Mouse (Mus musculus) telencephalon, adult 2 months (tissue): ENCODE data around the gene Cap2.

Experiments used
- DNase-seq: peaks from one replicate; pipeline ENCODE4 v3.0.0-alpha.2; 2011; ENCODE audit warnings: low read depth, low spot score

Cap2 gene

DNA sequence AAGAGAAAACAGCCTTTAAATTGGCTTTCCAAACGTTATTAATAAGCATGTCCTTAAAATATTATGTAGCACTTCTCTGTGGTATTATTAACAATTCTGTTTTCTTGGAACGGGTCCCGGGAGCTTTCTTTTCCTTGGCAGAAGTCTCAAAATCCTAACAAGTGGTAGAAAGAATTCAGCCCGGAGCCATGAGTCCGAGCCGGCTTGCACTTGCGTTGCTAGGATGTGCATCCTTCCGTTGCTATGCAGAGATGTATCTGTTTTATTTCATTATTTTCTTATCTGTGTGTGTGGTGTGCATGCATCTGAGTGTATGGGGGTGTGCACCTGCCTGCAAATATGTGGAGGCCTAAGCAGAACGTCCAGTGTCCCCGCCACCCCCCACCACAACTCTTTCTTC, 126.2 kb downstream of the Cap2 start:
- DNase-seq, result peak; percentile 51

DNA sequence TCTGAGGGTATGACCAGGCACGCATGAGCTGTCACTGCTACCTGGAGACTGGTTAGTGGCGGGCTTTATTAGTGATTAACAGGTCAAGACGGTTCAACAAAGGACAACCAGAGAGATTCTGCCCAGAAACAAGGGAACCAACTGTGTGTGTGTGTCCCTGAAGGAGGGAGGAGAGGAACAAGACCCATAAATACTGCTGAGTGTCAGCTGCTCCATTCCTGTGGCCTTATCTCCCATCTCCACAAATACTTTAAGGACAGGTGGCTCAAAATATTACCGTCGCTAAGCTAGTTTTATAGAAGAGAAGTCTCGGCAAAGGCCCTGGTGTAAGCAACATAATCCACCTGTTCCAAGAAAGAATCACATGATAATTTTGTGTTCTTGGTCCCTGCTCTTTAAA, 127.7 kb downstream of the Cap2 start:
- DNase-seq, result no peak

DNA sequence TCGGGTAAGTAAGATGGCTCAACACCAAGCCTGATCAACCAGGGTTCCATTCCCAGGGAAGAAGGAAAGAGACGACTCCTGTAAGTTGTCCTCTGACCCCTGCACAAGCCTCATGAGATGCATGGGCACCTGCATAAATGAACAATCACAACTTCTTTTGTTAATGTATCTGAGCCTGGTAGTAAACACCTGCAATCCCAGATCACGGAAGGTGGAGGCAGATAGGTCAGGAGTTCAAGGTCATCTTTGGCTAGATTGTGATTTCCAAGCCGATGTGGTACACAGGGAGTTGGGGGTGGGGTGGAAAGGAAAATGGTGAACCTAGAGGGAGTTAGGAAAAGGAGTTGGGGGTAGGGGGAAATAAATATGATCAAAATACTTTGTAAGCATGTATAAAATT, 131.1 kb downstream of the Cap2 start:
- DNase-seq, result no peak

GRCm38 (mm10) chr13:46633320-46634132, 131.9 kb downstream of the Cap2 start:
- no peak for DNase-seq

- no peak for DNase-seq
These were observed 132.5 kb downstream of the Cap2 start for GRCm38 (mm10) chr13:46634133-46634488.

DNA sequence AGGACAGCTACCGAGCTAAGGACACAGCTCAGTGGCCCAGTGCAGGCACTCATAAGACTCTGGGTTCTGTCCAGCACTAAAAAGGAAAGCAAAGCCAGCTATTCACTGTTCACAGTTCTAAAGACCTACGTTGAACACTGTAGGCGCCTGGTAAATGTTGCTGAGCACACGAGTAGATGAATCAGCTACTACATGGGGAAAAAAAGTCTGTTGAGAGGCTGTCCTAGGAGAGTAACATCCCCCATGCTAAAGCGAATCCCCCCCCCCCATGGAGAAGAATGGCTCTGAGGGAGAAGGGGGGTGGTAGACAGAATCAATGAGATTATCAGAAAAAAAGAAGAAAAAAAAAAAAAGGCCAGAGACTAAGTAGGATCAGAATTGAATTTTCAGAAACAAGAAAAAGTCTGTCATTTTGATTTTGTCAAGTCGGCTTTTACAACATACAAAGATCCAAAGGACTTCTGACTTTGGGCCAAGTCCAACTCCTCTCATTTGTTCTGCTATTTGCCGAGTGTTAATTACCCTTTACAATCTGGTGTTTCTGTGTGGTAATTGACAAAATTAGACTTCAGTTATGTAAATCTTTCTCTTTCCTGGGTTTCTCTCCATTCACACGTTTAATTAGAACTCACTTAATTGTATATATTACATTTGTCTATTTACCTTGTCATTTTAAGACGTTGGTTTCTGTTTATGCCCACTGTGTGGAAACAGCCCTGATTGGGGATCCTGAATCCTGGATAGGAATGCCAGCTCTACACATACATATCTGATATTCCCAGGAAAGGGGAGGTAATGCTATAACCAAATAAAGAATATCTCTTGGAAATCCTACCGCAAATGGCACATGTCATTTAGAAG, 139.2 kb downstream of the Cap2 start:
- DNase-seq, result peak; percentile 48

- DNase-seq, result no peak
These were observed 140.7 kb downstream of the Cap2 start for GRCm38 (mm10) chr13:46642318-46642717.

GRCm38 (mm10) chr13:46644175-46644574, 142.5 kb downstream of the Cap2 start:
- no peak for DNase-seq

DNA sequence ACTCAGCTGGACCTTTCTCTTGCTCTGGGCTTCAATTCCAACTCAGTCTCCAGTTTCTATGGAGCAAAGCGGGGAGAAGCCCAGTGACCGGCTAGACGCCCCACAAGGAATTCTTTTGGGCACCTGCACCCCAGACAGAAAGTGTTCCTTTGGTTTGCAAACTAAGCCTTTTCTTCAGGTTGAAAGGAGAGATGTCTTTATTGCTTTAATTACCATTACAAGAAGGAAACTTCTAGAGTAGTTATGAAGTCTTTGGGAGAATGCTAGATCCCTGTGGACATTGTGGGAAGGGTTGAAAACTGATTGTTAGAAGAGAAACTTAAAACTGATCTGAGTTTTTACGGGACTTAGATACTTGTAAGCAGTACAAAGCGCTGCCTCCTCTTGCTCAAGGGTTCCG, 143.8 kb downstream of the Cap2 start:
- no peak for DNase-seq

GRCm38 (mm10) chr13:46651853-46652252, 150.2 kb downstream of the Cap2 start:
- DNase-seq, result no peak

DNA sequence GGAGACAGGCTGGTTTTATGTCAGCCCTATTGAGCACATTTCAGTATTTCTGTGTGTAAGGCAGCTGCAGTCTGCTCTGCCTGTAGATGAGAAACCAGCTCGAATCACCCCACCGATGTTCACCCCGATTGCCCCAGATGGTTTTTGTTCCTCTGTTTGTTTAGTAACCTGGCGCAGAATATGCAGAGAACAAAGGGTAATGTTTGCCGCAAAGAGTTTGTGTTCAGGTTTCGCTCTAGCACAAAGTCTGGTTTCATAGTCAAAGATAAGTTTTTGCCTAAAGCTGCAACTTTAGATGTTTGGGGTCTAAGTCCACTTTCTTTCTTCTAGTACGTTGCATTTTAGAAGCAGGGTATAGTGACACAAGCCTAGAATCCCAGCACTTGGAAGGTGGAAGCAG, 151.0 kb downstream of the Cap2 start:
- no peak for DNase-seq

- no peak for DNase-seq
These were observed 152.0 kb downstream of the Cap2 start for GRCm38 (mm10) chr13:46653671-46654070.

- DNase-seq, result no peak
These were observed 152.9 kb downstream of the Cap2 start for GRCm38 (mm10) chr13:46654566-46654965.

GRCm38 (mm10) chr13:46659211-46659610, 157.6 kb downstream of the Cap2 start:
- DNase-seq, result no peak

GRCm38 (mm10) chr13:46663461-46663964, 161.9 kb downstream of the Cap2 start:
- DNase-seq, result peak; percentile 49

DNA sequence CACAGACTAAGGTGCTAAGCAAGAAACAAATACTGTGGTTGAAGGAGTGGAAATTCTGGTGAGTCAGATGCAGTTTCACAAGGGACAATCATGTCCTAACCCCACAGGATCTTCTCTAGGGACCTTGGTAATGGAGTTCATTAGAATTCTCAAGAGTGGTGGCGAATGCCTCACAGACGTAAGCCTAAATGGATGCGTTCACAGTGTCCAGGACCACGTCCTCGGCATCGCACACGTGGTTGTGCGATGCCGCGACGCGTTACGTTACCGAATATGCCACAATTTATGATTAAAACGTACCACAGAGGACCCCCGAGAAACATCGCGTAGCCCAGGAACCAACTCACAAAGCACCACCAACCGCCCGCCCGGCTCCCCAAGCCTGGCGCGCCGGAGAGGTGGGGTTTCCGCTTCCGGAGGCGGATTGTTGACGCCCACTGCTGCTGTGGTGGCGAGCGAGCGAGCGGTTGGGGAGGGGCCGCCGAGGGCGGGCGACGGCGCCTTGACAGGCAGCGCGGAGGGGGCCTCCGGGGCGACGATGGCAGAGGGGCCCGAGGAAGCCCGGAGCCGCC, 167.5 kb downstream of the Cap2 start, which contains the start of gene Fam8a1:
Gene Fam8a1, plus strand, starts transcription at position 475 of the 572 bp plus-strand sequence.
- peak; percentile 82 for DNase-seq

DNA sequence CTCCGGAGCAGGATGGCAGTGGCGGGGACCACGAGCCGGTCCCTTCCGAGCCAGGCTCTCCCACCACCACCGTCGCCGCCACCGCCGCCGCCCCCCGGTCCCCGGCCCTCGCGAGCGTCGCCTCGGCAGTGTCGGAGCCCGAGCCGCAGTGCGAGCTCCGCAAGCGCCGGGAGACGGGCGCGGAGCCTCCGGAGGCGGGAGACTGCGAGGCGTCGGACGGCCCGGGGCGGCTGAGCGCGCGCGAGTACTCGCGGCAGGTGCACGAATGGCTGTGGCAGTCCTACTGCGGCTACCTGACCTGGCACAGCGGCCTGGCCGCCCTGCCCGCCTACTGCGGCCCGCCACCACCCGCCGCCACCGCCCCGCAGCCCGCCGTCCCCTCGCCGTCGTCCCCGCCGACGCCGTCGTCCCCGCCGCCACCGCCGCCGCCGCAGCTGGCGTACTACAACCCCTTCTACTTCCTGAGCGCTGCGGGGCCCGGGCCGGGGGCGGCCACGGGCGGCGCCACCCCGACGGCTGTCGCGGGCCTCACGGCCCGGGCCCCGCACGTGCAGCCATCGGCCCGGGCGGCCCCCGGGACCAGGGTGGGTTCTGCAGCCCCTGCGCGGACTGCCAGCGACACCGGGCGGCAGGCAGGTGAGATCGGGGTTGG, 168.1 kb downstream of the Cap2 start:
- no peak for DNase-seq

- no peak for DNase-seq
These were observed 168.9 kb downstream of the Cap2 start for GRCm38 (mm10) chr13:46670514-46670913.

DNA sequence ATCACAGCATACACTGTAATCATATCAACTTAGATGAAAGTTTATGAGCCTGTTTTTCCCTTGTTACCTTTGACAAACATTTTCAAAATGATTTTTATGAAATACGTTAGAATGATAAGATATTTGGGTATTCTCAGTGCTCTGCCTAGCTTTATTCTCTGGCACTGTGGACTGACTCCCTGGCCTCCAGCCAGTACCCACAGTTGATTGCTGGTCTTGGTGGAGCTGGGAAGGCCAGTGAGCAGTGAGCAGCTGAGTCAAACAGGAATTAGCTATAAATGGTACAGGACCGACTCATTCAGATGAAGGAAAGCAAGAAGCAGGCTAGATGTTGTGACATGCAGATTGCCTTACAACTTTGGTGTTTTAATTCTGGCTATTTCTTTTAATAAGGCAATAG, 173.0 kb downstream of the Cap2 start:
- DNase-seq, result no peak

- DNase-seq, result no peak
These were observed 176.1 kb downstream of the Cap2 start for GRCm38 (mm10) chr13:46677721-46678120.

GRCm38 (mm10) chr13:46682921-46683320, 181.3 kb downstream of the Cap2 start:
- no peak for DNase-seq

DNA sequence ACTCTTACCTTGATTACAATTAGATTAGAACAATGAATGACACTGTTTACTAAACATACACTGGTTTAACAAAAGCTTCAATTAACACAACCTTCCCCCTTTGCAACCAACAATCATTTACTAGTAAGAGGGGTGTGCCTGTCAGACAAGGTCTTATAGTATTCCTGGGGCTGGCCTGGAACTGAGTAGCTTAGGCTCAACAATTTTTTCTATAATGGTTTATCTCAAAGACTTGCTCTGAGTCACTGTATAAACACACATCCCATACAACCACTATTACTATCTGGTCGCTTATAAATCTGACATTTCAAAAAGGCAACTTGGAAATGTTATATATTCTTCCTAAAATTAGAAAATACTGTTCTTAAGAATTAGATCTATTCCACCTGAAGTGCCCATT, 181.7 kb downstream of the Cap2 start:
- no peak for DNase-seq
